Mouse (Mus musculus) naive thymus-derived CD4-positive, alpha-beta T cell, adult 2 months (primary cell): ENCODE data around the gene Kcnc3.

Experiments
- DNase-seq: peaks from one replicate; pipeline ENCODE4 v3.0.0-alpha.2; 2011; ENCODE audit warnings: low read depth

Gene Kcnc3

DNA sequence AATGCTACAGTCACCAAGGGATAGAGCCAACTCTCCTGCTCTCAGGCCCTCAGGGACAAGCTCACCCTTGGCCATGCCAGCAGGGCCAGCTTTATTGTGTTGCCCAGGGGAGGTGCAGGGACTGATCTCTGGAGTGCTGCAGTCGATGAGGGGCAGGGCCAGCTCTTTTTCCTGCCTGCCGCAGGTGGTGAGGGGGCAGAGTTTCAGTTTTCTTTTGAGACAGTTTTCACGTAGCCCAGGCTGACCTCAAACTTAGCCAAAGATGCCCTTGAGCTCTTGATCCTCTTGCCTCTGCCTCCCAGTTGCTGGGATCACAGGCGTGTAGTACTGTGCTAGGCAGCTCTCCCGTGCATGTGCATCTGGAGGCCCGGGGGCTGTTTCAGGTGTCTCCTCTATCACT lies 19.5 kb upstream of the Kcnc3 start:
- no peak for DNase-seq

DNA sequence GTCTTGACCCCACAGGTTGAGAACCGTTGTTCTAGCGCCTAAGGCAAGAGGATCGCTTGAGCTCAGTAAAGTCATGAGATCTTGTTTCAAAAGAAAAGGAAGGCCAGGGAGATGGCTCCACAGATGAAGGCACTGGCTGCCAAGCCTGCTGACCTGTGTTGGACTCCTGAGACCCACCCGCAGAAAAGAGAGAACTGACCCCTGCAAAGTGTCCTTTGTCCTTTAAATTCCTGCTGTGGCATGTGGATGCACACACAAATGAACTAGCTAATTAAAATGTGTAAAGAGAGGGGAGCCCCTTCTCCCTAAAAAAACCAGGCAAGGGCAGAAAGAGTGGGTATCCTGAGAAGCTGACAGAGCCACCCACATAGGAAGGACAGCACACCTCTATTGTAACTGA lies 18.7 kb upstream of the Kcnc3 start:
- DNase-seq, result no peak

DNA sequence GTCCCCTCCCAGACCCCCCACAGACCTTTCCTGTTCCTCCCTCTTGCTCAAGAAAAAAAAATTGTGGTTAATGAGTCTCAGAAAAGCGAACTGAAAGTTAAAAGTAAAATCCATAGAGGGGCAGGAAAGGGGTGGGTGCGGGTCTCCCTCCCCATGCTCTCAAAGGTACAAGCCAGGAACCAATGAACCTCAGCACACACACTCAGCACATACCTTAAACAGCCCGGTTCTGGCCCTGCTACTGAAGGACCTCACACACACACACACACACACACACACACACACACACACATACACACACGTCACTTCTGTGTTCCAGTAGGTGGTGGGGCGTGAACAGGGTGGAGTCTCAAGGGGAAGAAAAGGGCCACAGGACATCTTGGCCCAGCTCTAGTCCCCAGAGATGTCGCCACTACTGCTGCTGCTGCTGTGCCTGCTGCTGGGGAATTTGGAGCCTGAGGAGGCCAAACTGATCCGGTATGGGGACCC lies 18.2 kb upstream of the Kcnc3 start, which contains the start of gene Napsa:
Gene Napsa, plus strand, starts transcription at position 168 of the 489 bp plus-strand sequence.
- DNase-seq, result no peak

DNA sequence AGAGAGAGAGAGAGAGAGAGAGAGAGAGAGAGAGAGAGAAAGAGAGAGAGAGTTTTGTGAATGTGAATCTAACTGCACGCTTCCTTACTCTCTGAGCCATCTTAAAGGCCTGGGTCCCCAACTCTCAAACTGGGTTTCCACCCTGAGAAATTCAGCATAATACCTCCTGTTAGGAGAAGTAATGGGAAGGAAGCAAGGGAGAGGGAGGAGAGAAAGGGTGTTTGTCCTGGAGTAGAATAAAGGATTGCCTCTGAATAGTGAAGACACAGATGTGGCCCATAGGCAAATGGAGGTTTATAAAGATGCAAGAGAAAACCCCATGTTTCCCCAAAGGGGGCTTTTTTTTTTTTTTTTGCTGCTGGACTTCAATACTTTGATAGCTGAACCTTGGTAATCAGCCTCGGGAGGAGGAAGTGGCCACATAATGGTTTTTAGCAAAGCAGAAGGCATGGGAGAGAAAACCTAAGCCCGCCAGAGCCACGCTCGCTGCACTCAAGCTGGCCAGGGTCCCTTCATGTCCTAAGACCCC lies 17.4 kb upstream of the Kcnc3 start:
- DNase-seq, result no peak

DNA sequence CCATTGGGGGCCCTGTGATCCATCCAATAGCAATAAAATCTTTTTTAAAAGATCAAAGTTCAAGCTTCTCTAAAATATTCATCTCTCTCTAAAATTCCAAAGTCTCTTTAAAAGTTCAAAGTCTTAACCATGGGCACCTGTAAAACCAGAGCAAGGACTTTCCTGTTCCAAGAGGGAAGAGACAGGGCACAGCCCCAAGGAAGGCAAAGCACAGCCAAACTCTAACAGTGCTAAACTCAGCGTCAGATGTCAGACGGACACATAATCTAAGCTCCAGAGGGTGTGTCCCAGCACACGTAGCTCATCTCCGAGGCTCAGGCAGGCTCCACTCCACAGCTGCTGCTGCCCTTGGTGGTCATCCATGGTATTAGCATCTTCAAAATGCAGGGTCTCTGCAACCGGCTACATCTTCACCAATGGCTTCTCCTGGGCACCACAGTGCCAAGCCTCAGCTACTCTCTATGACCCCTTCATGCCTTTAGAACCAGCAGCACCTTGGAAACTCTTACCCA lies 14.1 kb upstream of the Kcnc3 start:
- no peak for DNase-seq

DNA sequence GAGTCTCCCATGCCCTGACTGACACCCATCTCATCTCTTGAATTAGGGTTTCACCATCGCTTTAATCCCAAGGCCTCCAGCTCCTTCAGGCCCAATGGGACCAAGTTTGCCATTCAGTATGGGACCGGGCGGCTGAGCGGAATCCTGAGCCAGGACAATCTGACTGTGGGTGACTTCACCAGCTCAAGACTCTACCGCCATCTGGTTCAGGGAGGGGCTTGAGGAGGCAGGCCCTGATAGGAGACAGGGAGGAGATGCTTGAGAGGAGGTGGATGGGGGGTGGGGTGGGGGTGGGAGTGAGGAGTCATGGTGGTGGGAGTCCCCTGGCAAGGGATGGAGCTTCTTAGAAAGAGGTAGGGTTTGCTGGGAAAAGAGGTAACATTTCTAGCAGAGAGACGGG lies 8.8 kb upstream of the Kcnc3 start:
- DNase-seq, result no peak

DNA sequence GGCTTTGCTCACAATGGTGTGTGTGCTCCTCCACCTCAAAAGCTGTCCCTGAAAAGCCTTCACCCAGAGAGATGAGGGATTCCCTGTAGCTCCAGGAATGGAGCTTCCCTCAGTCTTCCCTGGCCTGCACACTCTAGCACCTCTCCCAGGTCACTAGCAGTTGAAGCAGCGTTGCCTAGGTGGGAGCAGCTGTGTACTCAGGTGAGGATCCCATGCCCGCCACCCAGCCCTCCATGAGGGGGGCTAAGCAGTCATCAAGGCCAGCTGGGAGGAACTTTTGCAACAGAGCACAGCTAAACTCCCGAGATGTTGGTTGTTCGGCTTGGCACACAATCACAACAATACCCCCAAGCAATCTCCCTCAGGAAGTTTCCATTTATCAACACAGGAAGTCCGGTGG lies 7.8 kb upstream of the Kcnc3 start:
- no peak for DNase-seq

DNA sequence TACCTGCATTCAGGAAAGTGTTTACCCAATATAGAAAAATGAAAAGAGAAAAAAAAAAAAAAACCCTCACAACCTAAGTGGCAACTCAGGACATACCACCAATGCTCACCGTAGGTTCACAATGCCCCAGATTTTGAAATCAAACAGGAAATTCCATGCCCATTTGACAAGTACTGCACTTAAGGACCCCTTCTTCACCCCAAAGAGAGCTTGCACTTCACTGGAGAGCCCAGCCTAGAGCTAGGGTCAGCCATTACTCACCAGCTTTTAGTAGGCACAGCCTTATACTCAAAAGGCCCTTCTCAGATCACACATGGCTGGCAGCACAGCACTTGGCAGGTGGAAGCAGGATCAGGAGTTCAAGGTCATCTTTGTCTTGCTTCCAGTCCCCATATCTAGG lies 7.3 kb upstream of the Kcnc3 start:
- DNase-seq, result no peak

DNA sequence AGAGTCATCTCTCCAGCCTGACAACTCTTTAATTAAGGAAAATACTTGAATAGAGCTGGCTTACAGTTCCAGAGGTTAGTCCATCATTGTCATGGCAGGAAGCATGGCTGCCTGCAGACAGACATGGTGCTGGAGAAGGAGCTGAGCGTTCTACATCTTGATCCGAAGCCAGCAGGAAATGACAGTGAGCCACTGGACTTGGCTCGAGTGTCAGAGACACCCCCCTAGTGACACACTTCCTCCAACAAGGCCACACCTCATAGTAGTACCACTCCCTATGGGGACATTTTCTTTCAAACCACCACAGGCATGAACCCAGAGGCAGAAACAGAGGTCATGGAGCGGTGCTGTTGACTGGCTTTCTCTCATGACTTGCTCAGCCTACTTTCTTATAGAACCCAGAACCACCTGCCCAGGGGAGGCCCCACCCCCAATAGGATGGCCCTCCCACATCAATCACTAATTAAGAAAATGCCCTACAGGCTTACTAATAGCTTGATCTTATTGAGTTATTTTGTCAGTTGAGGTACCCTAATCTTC lies 6.1 kb upstream of the Kcnc3 start:
- no peak for DNase-seq

DNA sequence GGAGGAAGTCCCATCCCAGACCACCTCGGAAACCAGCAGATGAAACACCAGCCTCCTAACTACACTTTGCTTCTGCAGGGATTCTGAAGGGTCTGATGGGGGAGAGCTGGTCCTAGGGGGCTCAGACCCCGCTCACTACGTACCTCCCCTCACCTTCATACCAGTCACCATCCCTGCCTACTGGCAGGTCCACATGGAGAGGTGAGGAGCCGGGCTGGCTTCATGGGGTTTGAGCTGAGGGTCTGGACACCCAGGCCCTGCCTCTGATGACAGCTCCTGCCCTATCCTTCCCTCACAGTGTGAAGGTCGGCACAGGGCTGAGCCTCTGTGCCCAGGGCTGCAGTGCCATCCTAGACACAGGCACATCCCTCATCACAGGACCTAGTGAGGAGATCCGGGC lies 5.5 kb upstream of the Kcnc3 start:
- no peak for DNase-seq

DNA sequence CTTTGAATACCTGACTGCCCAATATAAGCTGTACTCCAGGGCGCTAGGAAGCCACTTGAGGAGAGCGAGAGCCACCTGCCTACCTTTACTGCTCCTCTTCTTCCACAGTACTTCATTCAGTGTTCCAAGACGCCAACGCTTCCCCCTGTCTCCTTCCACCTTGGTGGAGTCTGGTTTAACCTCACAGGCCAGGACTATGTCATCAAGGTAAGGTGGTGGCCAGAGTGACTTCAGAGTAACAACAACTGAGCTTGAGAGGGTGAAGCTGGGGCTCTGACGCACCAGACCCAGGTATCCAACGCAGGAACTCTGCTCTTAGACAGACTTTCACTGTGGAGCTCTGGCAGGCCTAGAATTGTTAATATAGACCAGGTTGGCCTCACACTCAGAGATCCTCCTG lies 4.9 kb upstream of the Kcnc3 start:
- DNase-seq, result no peak

DNA sequence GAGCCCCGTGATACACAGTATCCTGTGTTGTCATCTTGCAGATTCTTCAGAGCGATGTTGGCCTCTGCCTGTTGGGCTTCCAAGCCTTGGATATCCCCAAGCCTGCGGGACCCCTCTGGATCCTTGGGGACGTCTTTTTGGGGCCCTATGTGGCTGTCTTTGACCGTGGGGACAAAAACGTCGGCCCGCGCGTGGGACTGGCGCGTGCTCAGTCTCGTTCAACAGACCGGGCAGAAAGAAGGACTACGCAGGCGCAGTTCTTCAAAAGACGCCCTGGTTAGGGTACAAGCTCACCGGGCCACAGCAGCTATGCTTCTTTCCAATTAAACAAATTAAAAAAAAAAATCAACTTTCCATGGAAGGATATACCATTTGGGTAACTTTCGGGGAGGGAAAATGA lies 3.9 kb upstream of the Kcnc3 start:
- no peak for DNase-seq

DNA sequence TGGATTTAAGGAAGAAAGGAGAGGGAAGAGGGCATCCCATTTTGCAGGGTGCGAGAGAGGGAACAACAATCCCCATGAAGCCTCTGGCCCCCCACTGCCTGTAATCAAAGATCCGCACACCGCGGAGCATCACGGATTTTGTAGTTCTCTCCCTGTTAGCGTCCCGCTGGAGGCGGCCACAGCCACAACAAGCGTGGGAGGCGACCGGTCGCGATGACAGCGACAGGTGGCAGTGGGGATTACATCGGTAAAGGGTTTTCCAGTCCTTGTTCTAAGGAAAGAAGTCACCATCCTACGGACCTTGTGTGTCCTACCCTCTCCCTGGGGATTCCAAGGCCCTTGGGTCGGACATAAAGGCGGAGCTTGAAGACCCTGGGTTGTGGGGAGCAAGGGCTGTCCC lies 3.5 kb upstream of the Kcnc3 start:
- DNase-seq, result no peak

DNA sequence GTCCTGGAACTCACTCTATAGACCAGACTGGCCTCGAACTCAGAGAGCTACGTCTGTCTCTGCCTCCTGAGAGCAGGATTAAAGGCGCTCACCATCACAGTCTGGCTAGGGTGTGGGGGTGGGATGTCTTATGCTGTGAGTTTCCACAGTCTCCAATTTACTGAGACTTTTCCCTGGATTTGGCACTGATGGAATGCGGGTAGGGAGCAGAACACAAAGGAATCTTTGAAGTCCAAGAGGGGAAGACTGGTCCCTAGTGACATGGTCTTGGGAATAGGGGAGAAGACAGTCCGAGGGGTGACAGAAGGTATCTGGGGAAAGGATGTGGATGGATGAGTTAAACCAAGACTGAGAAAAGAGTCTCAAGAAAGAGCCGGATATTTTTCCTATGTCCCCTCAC lies 2.8 kb upstream of the Kcnc3 start:
- no peak for DNase-seq

DNA sequence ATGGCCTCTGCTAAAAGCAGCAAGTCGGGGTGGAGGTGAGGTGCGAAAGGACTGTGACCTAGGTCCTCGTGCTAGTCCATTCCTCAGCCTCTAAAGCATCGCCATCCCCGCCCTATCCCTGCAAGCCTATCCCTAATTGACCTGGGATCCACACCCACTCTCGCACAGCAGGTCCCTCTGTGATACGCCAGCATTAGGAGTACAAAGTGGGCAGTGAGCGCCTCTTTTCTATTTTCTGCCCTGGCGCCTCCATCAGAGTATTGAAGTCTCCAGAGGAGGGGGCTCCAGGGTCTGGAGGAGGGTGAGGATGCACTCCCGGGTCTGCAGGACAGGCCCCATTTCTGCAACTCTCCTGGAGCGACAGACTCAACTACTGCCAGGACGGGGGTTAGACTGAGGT lies 2.1 kb upstream of the Kcnc3 start:
- DNase-seq, result no peak

DNA sequence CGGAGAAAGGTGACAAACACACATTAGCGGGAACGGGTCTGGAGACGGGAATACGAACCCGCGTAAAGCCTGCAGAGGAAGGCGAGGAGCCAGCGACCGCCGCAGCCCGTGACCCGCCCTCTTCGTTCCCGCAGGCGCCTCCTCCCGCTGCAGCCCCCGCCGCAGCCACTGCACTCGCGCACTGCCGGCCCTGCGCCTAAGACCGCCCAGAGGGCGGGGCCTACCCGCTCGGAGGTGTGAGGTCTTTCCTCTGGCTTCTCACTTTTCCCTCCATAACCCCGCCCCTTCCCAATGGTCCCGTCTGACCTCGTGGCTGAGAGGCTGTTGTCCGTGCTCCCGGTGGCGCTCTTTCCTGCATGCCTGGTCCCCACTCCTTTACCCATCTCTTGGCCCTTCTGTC lies 1.3 kb upstream of the Kcnc3 start:
- DNase-seq, result peak; percentile 26

DNA sequence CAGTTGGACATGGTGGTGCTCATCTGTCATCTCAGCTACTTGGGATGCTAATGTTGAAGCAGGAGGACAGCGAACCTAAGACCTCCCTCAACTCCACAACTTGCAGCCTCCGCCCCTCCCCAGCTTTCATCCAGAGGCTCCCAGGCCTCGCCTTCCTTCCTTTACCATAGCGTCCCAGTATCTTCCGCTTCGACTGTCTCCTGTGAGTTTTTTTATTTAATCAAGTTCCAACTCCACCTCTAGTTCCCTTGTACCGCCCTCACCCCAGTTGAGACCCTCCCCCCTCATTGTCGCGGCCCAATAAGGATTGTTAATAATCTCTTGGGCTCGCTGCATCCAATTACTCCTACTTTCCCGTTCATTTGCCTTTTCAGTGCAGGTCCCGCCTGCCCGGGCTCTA lies 518 bp upstream of the Kcnc3 start:
- no peak for DNase-seq

DNA sequence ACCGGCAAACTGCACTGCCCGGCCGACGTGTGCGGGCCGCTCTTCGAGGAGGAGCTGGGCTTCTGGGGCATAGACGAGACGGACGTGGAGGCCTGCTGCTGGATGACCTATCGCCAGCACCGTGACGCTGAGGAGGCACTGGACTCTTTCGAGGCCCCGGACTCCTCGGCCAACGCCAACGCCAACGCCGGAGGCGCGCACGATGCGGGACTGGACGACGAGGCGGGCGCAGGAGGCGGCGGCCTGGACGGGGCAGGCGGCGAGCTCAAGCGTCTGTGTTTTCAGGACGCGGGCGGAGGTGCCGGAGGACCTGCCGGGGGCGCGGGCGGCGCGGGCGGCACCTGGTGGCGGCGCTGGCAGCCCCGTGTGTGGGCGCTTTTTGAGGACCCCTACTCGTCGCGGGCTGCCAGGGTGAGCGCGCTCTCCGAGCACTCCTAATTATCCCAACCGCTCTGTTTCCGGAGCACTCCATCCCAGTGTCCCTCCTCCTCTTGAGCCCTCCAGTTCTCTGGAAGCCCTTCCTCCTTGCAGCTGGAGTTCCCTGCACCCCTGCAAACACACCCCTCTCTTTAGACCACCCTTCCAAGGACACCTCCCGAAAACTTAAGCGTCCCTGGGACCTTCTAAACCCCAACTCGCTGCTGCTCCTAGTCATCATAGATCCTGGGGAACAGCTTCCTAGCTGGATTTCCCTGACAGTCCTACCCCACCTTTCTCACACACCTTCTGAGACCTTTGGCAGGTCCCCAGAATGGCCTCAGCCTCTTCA lies 1.1 kb downstream of the Kcnc3 start:
- no peak for DNase-seq

DNA sequence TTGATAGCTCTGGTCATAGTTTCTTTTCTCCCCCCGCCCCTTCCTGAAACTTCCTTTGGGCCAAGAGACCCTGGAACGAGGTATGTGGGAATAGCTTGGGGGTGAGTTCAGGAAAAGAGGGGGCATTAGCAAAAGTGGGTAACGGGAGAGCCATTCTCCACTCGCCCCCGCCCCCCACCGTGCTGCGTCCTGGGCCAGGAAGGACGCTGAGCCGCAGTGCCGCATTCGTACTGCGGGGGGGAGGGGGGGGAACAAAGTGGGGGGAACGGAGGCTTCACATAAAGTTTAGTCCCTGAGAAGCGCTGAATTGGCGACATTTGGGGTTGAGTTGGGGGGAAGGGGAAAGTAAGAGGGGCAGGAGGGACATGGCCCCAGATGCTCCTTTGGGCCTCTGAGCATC lies 2.6 kb downstream of the Kcnc3 start:
- DNase-seq, result no peak

DNA sequence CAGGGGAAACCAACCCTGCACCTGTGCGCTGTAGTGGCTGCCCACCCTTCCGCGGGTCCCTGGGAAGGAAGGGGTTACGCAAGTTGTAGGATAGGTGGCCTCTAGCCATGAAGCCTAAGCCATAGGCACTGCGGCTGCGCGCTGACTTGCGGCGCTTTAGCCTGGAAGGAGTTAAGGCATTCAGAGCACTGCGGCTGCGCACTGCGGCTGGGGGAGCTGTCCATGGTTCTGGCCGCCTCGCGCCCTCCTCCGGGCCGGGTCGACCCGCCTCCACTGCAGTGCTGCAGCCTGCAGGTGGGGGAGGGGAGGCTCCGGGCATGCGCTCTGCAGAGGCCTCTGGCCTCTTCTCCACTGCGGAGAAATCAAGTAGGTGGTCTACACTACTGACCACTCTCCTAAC lies 3.3 kb downstream of the Kcnc3 start:
- DNase-seq, result peak; percentile 43

DNA sequence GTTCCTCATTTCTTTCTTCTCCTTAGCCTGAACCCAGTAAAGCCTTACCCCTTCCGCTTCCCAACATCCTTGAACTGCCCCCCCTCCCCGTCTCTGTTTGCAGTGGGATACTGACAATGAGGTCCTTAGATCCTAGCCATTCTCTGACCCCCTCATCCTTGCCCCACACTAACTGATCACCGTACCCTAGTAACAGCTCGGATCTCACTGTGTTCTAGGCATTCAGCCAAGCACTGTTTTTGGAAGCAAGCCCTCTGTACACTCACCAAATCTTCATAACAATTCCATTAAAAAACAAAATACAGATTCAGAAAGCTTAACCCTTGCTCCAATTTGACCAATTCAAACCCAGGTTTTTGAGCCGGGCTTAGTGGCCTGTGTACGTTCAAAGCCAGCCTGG lies 3.8 kb downstream of the Kcnc3 start:
- DNase-seq, result no peak

DNA sequence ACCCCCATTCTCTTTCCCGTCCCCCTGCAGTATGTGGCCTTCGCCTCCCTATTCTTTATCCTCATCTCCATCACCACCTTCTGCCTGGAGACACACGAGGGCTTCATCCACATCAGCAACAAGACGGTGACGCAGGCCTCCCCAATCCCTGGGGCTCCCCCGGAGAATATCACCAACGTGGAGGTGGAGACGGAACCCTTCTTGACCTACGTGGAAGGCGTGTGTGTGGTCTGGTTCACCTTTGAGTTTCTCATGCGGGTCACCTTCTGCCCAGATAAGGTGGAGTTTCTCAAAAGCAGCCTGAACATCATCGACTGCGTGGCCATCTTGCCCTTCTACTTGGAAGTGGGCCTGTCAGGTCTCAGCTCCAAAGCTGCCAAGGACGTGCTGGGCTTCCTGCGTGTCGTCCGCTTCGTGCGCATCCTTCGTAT lies 4.7 kb downstream of the Kcnc3 start:
- no peak for DNase-seq

DNA sequence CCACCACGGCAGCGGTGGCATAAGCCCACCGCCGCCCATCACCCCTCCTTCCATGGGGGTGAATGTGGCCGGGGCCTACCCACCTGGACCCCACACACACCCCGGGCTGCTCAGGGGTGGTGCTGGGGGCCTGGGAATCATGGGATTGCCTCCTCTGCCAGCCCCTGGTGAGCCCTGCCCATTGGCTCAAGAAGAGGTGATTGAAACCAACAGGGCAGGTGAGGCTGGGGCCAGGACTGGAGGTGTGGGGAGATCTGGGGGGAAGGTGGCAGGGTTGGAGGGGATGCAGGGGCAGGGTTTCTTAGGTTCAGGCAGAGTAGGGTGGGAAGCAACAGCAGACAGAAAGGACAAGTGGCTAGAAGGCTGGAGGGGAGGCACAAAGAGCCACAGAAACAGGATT lies 5.6 kb downstream of the Kcnc3 start:
- DNase-seq, result no peak
